Mouse (Mus musculus) neutrophil, adult 5-6 weeks (primary cell): ENCODE measurements around the gene Dnajc12. TPM values are rescaled to one million over a fixed set of nuclear protein-coding genes. Genes with fewer than 3 reads are reported as not detected.
A peak's percentile ranks its signal among the peaks of the same experiment; 100 is the strongest.
"Not testable (repeated sequence)": the region's sequence is repeated elsewhere in the genome, so short reads cannot be mapped to it uniquely, and the experiment has no call there.

Source experiments
- ATAC-seq: fragments of 151-379, 151-347 bp; 2 replicates; pipeline ENCODE4 v1.8.0; 2017; ENCODE audit warnings: mild to moderate bottlenecking, moderate TSS enrichment; ENCODE audit not compliant: insufficient number of reproducible peaks, poor library complexity, low FRiP score, severe bottlenecking; ENCODE audit errors: extremely low read depth
- total RNA-seq: library from RNA; stranded (forward); fragments of 200-1000 nt; gene quantifications from 2 replicates; pipeline ENCODE4 v1.2.3, GENCODE M21; 2017

Dnajc12 gene
- total RNA-seq, 1 experiment from 2014 or later = 2.4 TPM

GRCm38 (mm10) chr10:63381498-63382280, 554 bp upstream of the Dnajc12 start, which contains the start of gene Sirt1:
Gene Sirt1 (minus strand): TSS chr10:63381704.
- no peak for ATAC-seq

- ATAC-seq = not testable (repeated sequence)
Measured at GRCm38 (mm10) chr10:63385897-63386296, 3.7 kb downstream of the Dnajc12 start.

- peak; percentile 77 for ATAC-seq
Measured at GRCm38 (mm10) chr10:63386444-63386843, 4.2 kb downstream of the Dnajc12 start.

GRCm38 (mm10) chr10:63386991-63387390, 4.7 kb downstream of the Dnajc12 start:
- ATAC-seq = no peak

- no peak for ATAC-seq
Measured at GRCm38 (mm10) chr10:63388948-63389347, 6.7 kb downstream of the Dnajc12 start.

GRCm38 (mm10) chr10:63396963-63397362, 14.7 kb downstream of the Dnajc12 start:
- no peak for ATAC-seq

- ATAC-seq = no peak
Measured at GRCm38 (mm10) chr10:63402731-63403504, 20.7 kb downstream of the Dnajc12 start.

- no peak for ATAC-seq
Measured at GRCm38 (mm10) chr10:63403636-63404035, 21.4 kb downstream of the Dnajc12 start.

- ATAC-seq = no peak
Measured at GRCm38 (mm10) chr10:63410162-63410956, 28.1 kb downstream of the Dnajc12 start.

GRCm38 (mm10) chr10:63411674-63412073, 29.4 kb downstream of the Dnajc12 start:
- not testable (repeated sequence) for ATAC-seq

GRCm38 (mm10) chr10:63412756-63413155, 30.5 kb downstream of the Dnajc12 start:
- no peak for ATAC-seq

GRCm38 (mm10) chr10:63415287-63415686, 33.0 kb downstream of the Dnajc12 start:
- ATAC-seq = no peak

GRCm38 (mm10) chr10:63415850-63416249, 33.6 kb downstream of the Dnajc12 start:
- ATAC-seq = no peak

- no peak for ATAC-seq
Measured at GRCm38 (mm10) chr10:63417061-63417460, 34.8 kb downstream of the Dnajc12 start.

GRCm38 (mm10) chr10:63421739-63422735, 39.8 kb downstream of the Dnajc12 start, which contains the start of gene Gm7075:
Gene Gm7075 (minus strand): TSS chr10:63421789.
- ATAC-seq = peak; percentile 49; the same call in 1 of the 2 replicates

GRCm38 (mm10) chr10:63422736-63422992, 40.4 kb downstream of the Dnajc12 start:
- no peak for ATAC-seq

- ATAC-seq = no peak
Measured at GRCm38 (mm10) chr10:63423591-63424474, 41.6 kb downstream of the Dnajc12 start.
